Mouse (Mus musculus): ENCODE results near the gene Gm266.

DNA sequence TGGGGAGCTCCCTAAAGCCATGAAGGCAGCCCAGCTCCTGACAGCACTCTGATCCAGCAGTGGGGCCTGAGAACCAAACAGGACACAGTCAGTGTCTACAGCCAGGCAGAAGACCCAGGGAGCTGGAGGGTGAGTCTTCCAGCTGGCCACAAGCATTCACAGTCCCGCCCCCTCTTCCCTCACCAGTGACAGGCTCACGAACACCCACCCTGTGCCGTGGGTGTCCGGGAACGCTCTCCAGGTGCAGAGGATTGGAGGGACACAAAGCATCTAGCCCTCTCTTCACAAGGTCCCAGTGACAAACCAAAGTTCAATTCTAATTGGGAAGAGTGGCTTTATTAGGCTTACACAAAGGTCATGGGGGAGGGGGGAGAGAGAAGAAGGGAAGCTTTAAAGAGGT, 34.2 kb upstream of the Gm266 start:
- TF ChIP-seq POLR2A (IDR thresholded peaks at IDR 0.05; ENCODE audit: low read depth, low read length), result no peak
- no peak for TF ChIP-seq CTCF (IDR thresholded peaks at IDR 0.05; ENCODE audit: extremely low read depth, insufficient read depth, insufficient read length, insufficient replicate concordance)
